Mouse (Mus musculus): ENCODE results near the gene Slc23a3.

The Slc23a3 gene

GRCm38 (mm10) chr1:75133421-75134207 lies at the start of gene Slc23a3:
Gene Slc23a3 (minus strand): TSS chr1:75133890.
- in situ Hi-C loops (cut with MboI; ENCODE audit: low pct_unique_long_range_greater_than_20kb in 1 of 2, low sequenced_read_pairs in 2 of 2, unreplicated experiment in 1 of 2): no loop called here

GRCm38 (mm10) chr1:75182160-75182559 lies 48.5 kb upstream of the Slc23a3 start:
- in situ Hi-C loops (cut with MboI; ENCODE audit: low pct_unique_long_range_greater_than_20kb in 1 of 2, low sequenced_read_pairs in 2 of 2, unreplicated experiment in 1 of 2): loop anchor here in 1 of 2 experiments (10.0 kb wide), 1 partner anchor 73 kb away; no protein-coding TSS in a partner anchor

- in situ Hi-C loops (cut with MboI; ENCODE audit: low pct_unique_long_range_greater_than_20kb in 1 of 2, low sequenced_read_pairs in 2 of 2, unreplicated experiment in 1 of 2): loop anchor here in 1 of 2 experiments (10.0 kb wide), 1 partner anchor 73 kb away; no protein-coding TSS in a partner anchor
These were observed 47.7 kb upstream of the Slc23a3 start for GRCm38 (mm10) chr1:75181377-75181870.

GRCm38 (mm10) chr1:75180741-75181140 lies 47.1 kb upstream of the Slc23a3 start:
- in situ Hi-C loops (cut with MboI; ENCODE audit: low pct_unique_long_range_greater_than_20kb in 1 of 2, low sequenced_read_pairs in 2 of 2, unreplicated experiment in 1 of 2): loop anchor here in 1 of 2 experiments (10.0 kb wide), 1 partner anchor 74 kb away; no protein-coding TSS in a partner anchor

GRCm38 (mm10) chr1:75180105-75180590 lies 46.5 kb upstream of the Slc23a3 start, which contains the start of gene Abcb6:
Gene Abcb6 (minus strand): TSS chr1:75180392.
- in situ Hi-C loops (cut with MboI; ENCODE audit: low pct_unique_long_range_greater_than_20kb in 1 of 2, low sequenced_read_pairs in 2 of 2, unreplicated experiment in 1 of 2): loop anchor here in 1 of 2 experiments (10.0 kb wide), 1 partner anchor 75 kb away; no protein-coding TSS in a partner anchor

- in situ Hi-C loops (cut with MboI; ENCODE audit: low pct_unique_long_range_greater_than_20kb in 1 of 2, low sequenced_read_pairs in 2 of 2, unreplicated experiment in 1 of 2): loop anchor here in 1 of 2 experiments (10.0 kb wide), 1 partner anchor 75 kb away; no protein-coding TSS in a partner anchor
These were observed 45.8 kb upstream of the Slc23a3 start for GRCm38 (mm10) chr1:75179334-75180104.

- in situ Hi-C loops (cut with MboI; ENCODE audit: low pct_unique_long_range_greater_than_20kb in 1 of 2, low sequenced_read_pairs in 2 of 2, unreplicated experiment in 1 of 2): no loop called here
These were observed 35.1 kb upstream of the Slc23a3 start, which contains the start of gene Zfand2b for GRCm38 (mm10) chr1:75168472-75169464. Gene Zfand2b (plus strand): TSS chr1:75168646.

GRCm38 (mm10) chr1:75168093-75168471 lies 34.4 kb upstream of the Slc23a3 start:
- in situ Hi-C loops (cut with MboI; ENCODE audit: low pct_unique_long_range_greater_than_20kb in 1 of 2, low sequenced_read_pairs in 2 of 2, unreplicated experiment in 1 of 2): no loop called here

- in situ Hi-C loops (cut with MboI; ENCODE audit: low pct_unique_long_range_greater_than_20kb in 1 of 2, low sequenced_read_pairs in 2 of 2, unreplicated experiment in 1 of 2): no loop called here
These were observed 26.5 kb upstream of the Slc23a3 start for GRCm38 (mm10) chr1:75160256-75160617.

- in situ Hi-C loops (cut with MboI; ENCODE audit: low pct_unique_long_range_greater_than_20kb in 1 of 2, low sequenced_read_pairs in 2 of 2, unreplicated experiment in 1 of 2): no loop called here
These were observed 26.0 kb upstream of the Slc23a3 start for GRCm38 (mm10) chr1:75159540-75160255.

- in situ Hi-C loops (cut with MboI; ENCODE audit: low pct_unique_long_range_greater_than_20kb in 1 of 2, low sequenced_read_pairs in 2 of 2, unreplicated experiment in 1 of 2): no loop called here
These were observed 25.3 kb upstream of the Slc23a3 start for GRCm38 (mm10) chr1:75158990-75159389.

- in situ Hi-C loops (cut with MboI; ENCODE audit: low pct_unique_long_range_greater_than_20kb in 1 of 2, low sequenced_read_pairs in 2 of 2, unreplicated experiment in 1 of 2): no loop called here
These were observed 22.1 kb upstream of the Slc23a3 start for GRCm38 (mm10) chr1:75155837-75156236.

GRCm38 (mm10) chr1:75148727-75149126 lies 15.0 kb upstream of the Slc23a3 start:
- in situ Hi-C loops (cut with MboI; ENCODE audit: low pct_unique_long_range_greater_than_20kb in 1 of 2, low sequenced_read_pairs in 2 of 2, unreplicated experiment in 1 of 2): no loop called here

GRCm38 (mm10) chr1:75147411-75148135 lies 13.9 kb upstream of the Slc23a3 start:
- in situ Hi-C loops (cut with MboI; ENCODE audit: low pct_unique_long_range_greater_than_20kb in 1 of 2, low sequenced_read_pairs in 2 of 2, unreplicated experiment in 1 of 2): no loop called here

- in situ Hi-C loops (cut with MboI; ENCODE audit: low pct_unique_long_range_greater_than_20kb in 1 of 2, low sequenced_read_pairs in 2 of 2, unreplicated experiment in 1 of 2): no loop called here
These were observed 11.9 kb upstream of the Slc23a3 start for GRCm38 (mm10) chr1:75145589-75145988.
